20 mouse cellular contexts compared by ENCODE assay signal in the genomic region with DNA sequence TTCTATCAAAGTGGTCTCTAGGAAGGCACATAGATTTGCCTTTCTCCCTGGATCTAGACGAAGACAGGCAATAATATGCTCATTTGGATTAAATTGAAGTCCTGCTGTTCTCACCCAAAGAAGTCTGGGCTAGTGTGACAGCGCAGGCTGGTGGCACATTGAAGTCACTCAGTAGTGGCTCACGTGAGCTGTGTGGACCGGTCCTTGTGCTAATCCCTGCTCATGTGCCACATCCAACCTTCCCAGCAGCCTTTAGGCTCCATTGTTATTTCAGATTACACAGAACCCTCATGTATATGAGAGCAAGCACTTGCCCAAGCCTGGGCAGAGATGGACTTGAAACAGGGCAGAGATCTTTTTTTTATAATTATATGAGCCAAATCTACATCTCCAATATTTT. TPM values are rescaled to one million over a fixed set of nuclear protein-coding genes. Genes with fewer than 3 reads are reported as not detected.
DNase-seq lines count a peak whose midpoint lies in the region; ATAC-seq and TF ChIP-seq lines count a peak whose summit lies in the region.
"Had no signal": no experiment of that assay in that cellular context is flagged by ENCODE, and none has a peak within 500 bp of the region (broad histone marks: within the 10 kb centered on the region; RNA-seq: fewer than 3 reads in every experiment).

No protein-coding gene starts in this region.

- no peaks in the 10 kb centered on the region for H3K36me3 ChIP-seq in heart, embryonic 13.5 days
- no peaks in the 10 kb centered on the region for H3K36me3 ChIP-seq in lung, embryonic 14.5 days (ENCODE audit: insufficient read depth)
- H3K36me3 ChIP-seq in forebrain, embryonic 15.5 days: no peaks in the 10 kb centered on the region
- H3K36me3 ChIP-seq in midbrain, embryonic 16.5 days (ENCODE audit: control insufficient read depth, insufficient read depth, low read length): no peaks in the 10 kb centered on the region
- H3K36me3 ChIP-seq: liver, embryonic 13.5 days; neural tube, embryonic 12.5 days had no signal

- H3K4me3 ChIP-seq in heart, embryonic 13.5 days: no peak overlapping the region
- H3K4me3 ChIP-seq in lung, embryonic 14.5 days (ENCODE audit: low read depth, low read length): no peak overlapping the region
- no peak overlapping the region for H3K4me3 ChIP-seq in forebrain, embryonic 15.5 days
- no peak overlapping the region for H3K4me3 ChIP-seq in midbrain, embryonic 16.5 days (ENCODE audit: low read depth, low read length)
- H3K4me3 ChIP-seq: liver, embryonic 13.5 days; megakaryocyte, embryonic 14.5 days; neural tube, embryonic 12.5 days had no signal

- H3K9ac ChIP-seq in heart, embryonic 13.5 days: no peak overlapping the region
- H3K9ac ChIP-seq in lung, embryonic 14.5 days: no peak overlapping the region
- no peak overlapping the region for H3K9ac ChIP-seq in forebrain, embryonic 15.5 days (replicated peaks)
- H3K9ac ChIP-seq in midbrain, embryonic 16.5 days (ENCODE audit: low read depth, low read length): no peak overlapping the region
- H3K9ac ChIP-seq: liver, embryonic 13.5 days; neural tube, embryonic 12.5 days had no signal

- no peak for ATAC-seq in heart, embryonic 13.5 days (ENCODE audit: extremely low read depth, insufficient number of reproducible peaks, low FRiP score, low TSS enrichment)
- ATAC-seq in lung, embryonic 14.5 days (ENCODE audit: insufficient read depth): no peak
- ATAC-seq in forebrain, embryonic 15.5 days (replicated peaks): peak; percentile 46; the same call in 1 of the 2 replicates
- peak; percentile 62; the same call in 1 of the 2 replicates for ATAC-seq in midbrain, embryonic 16.5 days
- ATAC-seq: activated CD4-positive, CD25-positive, alpha-beta regulatory T cell, adult 4 months had no signal

- TF ChIP-seq CTCF in lung, embryonic 14.5 days (IDR thresholded peaks at IDR 0.05; ENCODE audit: low read depth): no peak

- intact Hi-C loops in heart, postnatal 25 days (cut with DNase I): no loop called here

- DNase-seq in heart, postnatal 25 days (ENCODE audit: low spot score): no peak
- no peak for DNase-seq in lung, embryonic 14.5 days
- DNase-seq in lung, postnatal 14 days: no peak
- no peak for DNase-seq in frontal cortex, adult 2 months (ENCODE audit: extremely low spot score in 1 of 2, low spot score in 1 of 2)
- DNase-seq in embryo, embryonic 11 days: no peak
- DNase-seq: cerebellum, adult 9-11 months; liver, embryonic 13.5 days; retina, postnatal 1 day had no signal

- no peak overlapping the region for H3K4me2 ChIP-seq in heart, embryonic 13.5 days
- H3K4me2 ChIP-seq in lung, embryonic 14.5 days: 0 out of 2 replicates have a peak overlapping the region, but pooled peaks have one; percentile 16
- no peak overlapping the region for H3K4me2 ChIP-seq in forebrain, embryonic 15.5 days (replicated peaks)
- H3K4me2 ChIP-seq in midbrain, embryonic 16.5 days (ENCODE audit: low read length): no peak overlapping the region
- H3K4me2 ChIP-seq: liver, embryonic 13.5 days; neural tube, embryonic 12.5 days had no signal

- H3K27me3 ChIP-seq in heart, embryonic 13.5 days (replicated peaks): no peaks in the 10 kb centered on the region
- no peaks in the 10 kb centered on the region for H3K27me3 ChIP-seq in lung, embryonic 14.5 days (ENCODE audit: insufficient read depth, low read length)
- H3K27me3 ChIP-seq in forebrain, embryonic 15.5 days: no peaks in the 10 kb centered on the region
- H3K27me3 ChIP-seq in midbrain, embryonic 16.5 days (ENCODE audit: control insufficient read depth, insufficient read depth, low read depth, low read length): no peaks in the 10 kb centered on the region
- H3K27me3 ChIP-seq: liver, embryonic 13.5 days; neural tube, embryonic 12.5 days had no signal

- no peaks in the 10 kb centered on the region for H3K9me3 ChIP-seq in heart, embryonic 13.5 days
- H3K9me3 ChIP-seq in lung, embryonic 14.5 days (ENCODE audit: low read depth, low read length): no peaks in the 10 kb centered on the region
- no peaks in the 10 kb centered on the region for H3K9me3 ChIP-seq in forebrain, embryonic 15.5 days
- H3K9me3 ChIP-seq in midbrain, embryonic 16.5 days (replicated peaks; ENCODE audit: control insufficient read depth, low read length, poor library complexity, severe bottlenecking): no peaks in the 10 kb centered on the region
- H3K9me3 ChIP-seq: liver, embryonic 13.5 days; megakaryocyte, embryonic 14.5 days; neural tube, embryonic 12.5 days had no signal

- 87% methylated on average over 4 of the region's 4 CpGs for WGBS in heart, embryonic 13.5 days
- 71% methylated on average over 4 of the region's 4 CpGs for WGBS in lung, embryonic 14.5 days
- WGBS in forebrain, embryonic 15.5 days: 31% methylated on average over 4 of the region's 4 CpGs
- WGBS in midbrain, embryonic 16.5 days: 27% methylated on average over 4 of the region's 4 CpGs

- peak overlapping the region; percentile 68 for H3K27ac ChIP-seq in heart, embryonic 13.5 days (replicated peaks)
- peak overlapping the region; percentile 81 for H3K27ac ChIP-seq in lung, embryonic 14.5 days (ENCODE audit: low read depth)
- H3K27ac ChIP-seq in forebrain, embryonic 15.5 days (replicated peaks): peak overlapping the region; percentile 49
- no peak overlapping the region for H3K27ac ChIP-seq in midbrain, embryonic 16.5 days (ENCODE audit: low read length)
- H3K27ac ChIP-seq: kidney, postnatal 0 days; liver, embryonic 13.5 days; neural tube, embryonic 12.5 days had no signal

- H3K4me1 ChIP-seq in heart, embryonic 13.5 days: peaks cover 89% of the 10 kb centered on the region
- peaks cover 80% of the 10 kb centered on the region for H3K4me1 ChIP-seq in lung, embryonic 14.5 days (ENCODE audit: insufficient read depth)
- H3K4me1 ChIP-seq in forebrain, embryonic 15.5 days: peaks cover 20% of the 10 kb centered on the region
- peaks cover 8% of the 10 kb centered on the region for H3K4me1 ChIP-seq in midbrain, embryonic 16.5 days (ENCODE audit: control insufficient read depth, insufficient read depth, low read length)
- H3K4me1 ChIP-seq: liver, embryonic 13.5 days had no signal

RNA-seq across cellular contexts. Expression of a gene that starts 12.0 kb away (rescaled TPM):
- polyA plus RNA-seq in heart, embryonic 13.5 days (2015; fragmentation: Nextera tagmentation; extraction: Ambion mirVana): 59.4 and 64.5 TPM in 2 replicates
- 10 to 100 TPM; 19.3 to 23.4 TPM for total RNA-seq in heart, postnatal 25 days (2021)
- polyA plus RNA-seq in lung, embryonic 14.5 days (2014; fragmentation: Nextera tagmentation; extraction: Ambion mirVana): 165 and 171 TPM in 2 replicates
- 3.6 and 3.9 TPM in 2 replicates for polyA plus RNA-seq in forebrain, embryonic 15.5 days (2015; fragmentation: Nextera tagmentation; extraction: Ambion mirVana)
- 2.9 and 4.1 TPM in 2 replicates for polyA plus RNA-seq in midbrain, embryonic 16.5 days (2015; fragmentation: Nextera tagmentation; extraction: Ambion mirVana)
- polyA plus RNA-seq in frontal cortex, adult 2 months (2012; rRNA removed): 4.5 and 4.7 TPM in 2 replicates
- total RNA-seq: MEL had no signal

RNA-seq across cellular contexts. Expression of a gene that starts 49.0 kb away (rescaled TPM):
- 0.19 and 3.0 TPM in 2 replicates for polyA plus RNA-seq in heart, embryonic 13.5 days (2015; fragmentation: Nextera tagmentation; extraction: Ambion mirVana)
- not detected for total RNA-seq in heart, postnatal 25 days (2021)
- not detected in 2 replicates for polyA plus RNA-seq in lung, embryonic 14.5 days (2014; fragmentation: Nextera tagmentation; extraction: Ambion mirVana)
- polyA plus RNA-seq in forebrain, embryonic 15.5 days (2015; fragmentation: Nextera tagmentation; extraction: Ambion mirVana): not detected in 2 replicates
- not detected in 2 replicates for polyA plus RNA-seq in midbrain, embryonic 16.5 days (2015; fragmentation: Nextera tagmentation; extraction: Ambion mirVana)
- not detected in 2 replicates for polyA plus RNA-seq in frontal cortex, adult 2 months (2012; rRNA removed)
- total RNA-seq: gastrocnemius, adult 8-10 months; MEL had no signal
- polyA plus RNA-seq: activated CD4-positive, CD25-positive, alpha-beta regulatory T cell, adult 4 months; C2C12; heart, postnatal 0 days; neural tube, embryonic 12.5 days; urinary bladder, adult 2 months had no signal

Comparison
In these comparisons a context has a peak if more than half of its experiments do, and no peak if none do; other contexts are left out.
1. ATAC-seq: peak in forebrain, embryonic 15.5 days (single experiment) and midbrain, embryonic 16.5 days (single experiment); none in heart, embryonic 13.5 days (single experiment) and lung, embryonic 14.5 days (single experiment).
2. RNA of a gene that starts 12.0 kb away (polyA plus RNA-seq): 165 to 171 TPM in lung, embryonic 14.5 days and 59.4 to 64.5 TPM in heart, embryonic 13.5 days; 4.5 to 4.7 TPM in frontal cortex, adult 2 months, 3.6 to 3.9 TPM in forebrain, embryonic 15.5 days and 2.9 to 4.1 TPM in midbrain, embryonic 16.5 days; every median in the first group is over 10 times any median in the second.